Mouse (Mus musculus): Measurements from ENCODE around the gene Il34.

Il34 gene

DNA sequence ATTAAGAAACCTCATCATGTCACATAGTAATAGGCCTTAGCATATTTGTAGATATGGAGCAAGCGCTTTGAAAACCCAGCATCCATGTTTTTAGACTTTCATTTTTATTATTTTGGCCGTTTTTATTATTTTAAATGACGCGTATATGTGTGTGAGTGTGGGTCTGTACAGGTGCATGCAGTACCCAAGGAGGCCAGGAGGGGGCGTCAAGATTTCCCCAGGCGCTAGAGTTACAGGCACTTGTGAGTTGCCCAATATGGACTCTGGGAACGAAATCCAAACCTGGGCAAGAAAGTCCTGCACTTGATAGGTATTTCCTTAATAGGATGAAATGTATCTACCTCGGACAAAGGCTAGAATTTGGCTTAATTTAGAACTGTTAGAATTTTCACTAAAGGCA is 30.4 kb downstream of the Il34 start:
- peak; percentile 16 for DNase-seq

GRCm38 (mm10) chr8:110774725-110775124 is 31.0 kb downstream of the Il34 start:
- DNase-seq, result no peak

DNA sequence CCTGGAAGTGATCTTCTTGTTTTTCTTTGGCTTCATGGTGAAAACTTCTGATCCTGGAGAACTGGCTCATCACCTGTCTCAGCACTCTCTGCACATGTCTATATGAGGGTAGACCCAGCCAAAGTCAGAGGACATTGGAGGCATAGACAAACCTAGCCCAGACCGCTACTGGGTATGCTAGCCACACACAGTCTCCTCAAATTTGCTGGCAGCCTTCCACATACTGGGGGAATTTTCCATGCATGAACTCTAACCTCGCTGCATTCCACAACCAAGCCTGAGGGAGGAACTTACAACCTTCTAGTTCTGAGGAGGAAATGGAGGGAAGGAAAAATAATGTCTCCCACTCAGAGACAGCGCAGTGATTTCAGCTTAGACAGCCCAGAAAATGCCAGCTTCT is 31.7 kb downstream of the Il34 start:
- no peak for DNase-seq

GRCm38 (mm10) chr8:110772452-110772851 is 33.3 kb downstream of the Il34 start:
- no peak for DNase-seq

DNA sequence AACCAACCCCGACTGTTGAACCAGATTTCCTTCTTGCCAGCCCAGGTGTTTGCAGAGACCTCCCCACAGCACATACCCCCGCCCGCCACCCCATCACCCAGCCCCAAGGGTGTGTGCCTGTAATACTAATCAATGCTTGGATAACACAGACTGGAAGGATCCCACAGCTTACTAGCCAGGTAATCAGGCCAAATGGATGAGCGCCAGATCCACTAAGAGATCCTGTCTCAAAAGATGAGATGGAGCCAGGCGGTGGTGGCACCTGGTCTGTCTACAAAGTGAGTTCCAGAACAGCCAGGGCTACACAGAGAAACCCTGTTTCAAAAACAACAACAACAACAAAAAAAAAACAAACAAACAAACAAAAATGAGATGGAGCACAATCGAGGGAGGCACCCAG is 38.5 kb downstream of the Il34 start:
- no peak for DNase-seq

DNA sequence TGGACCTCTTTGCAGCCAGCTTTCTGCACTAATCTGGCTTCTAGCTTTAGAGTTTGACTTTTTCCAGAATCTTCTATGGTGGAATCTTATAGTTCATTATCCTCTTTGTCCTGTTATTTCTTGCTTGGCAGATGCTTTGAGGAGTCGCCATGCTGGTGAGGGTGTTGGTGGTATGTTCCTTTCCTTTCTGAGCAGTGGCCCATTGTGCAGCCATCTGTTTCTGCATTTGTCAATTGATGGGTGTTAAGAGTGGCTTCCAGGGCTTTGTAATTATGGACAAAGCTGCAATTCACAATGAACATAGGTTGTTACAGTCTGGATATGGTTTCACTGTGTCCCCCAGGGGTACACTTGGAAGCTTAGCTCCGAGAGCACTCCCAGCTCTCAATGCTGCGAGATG is 41.1 kb downstream of the Il34 start:
- DNase-seq, result no peak

- DNase-seq, result no peak
Observed at GRCm38 (mm10) chr8:110761988-110762387, 43.7 kb downstream of the Il34 start.

GRCm38 (mm10) chr8:110761185-110761584 is 44.5 kb downstream of the Il34 start:
- DNase-seq, result no peak

DNA sequence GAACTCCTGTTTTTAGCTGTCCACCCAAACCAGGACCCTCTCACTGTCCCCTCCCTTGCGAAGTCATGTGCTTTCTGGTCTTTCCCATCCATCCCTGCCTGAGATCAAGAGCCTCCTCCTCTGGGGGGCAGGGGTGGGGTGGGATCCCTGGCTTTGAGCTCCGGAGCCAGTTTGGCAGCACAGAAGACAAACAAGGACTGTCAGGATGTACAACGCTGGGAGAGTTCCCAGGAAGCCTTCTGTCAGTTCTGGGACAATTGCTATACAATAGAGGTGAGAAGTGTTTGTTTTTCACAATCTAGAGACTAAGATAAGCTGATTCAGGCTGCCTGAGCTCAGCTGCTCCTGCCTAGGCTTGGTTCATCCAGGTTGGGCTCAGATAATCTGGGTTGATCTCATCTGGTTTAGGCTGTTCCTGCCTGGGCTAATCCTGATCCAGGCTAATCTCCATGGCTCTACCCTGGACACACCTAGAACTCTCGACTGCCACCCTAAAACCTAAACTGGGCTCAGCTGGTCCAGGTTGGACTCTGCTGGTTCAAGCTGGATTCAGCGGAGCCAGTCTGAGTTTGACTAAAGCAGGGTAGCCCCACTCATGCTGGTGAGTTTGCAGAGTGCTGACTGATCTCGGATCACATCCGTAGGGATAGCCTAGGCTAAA is 45.3 kb downstream of the Il34 start:
- DNase-seq, result no peak

- DNase-seq, result no peak
Observed at GRCm38 (mm10) chr8:110756196-110756595, 49.5 kb downstream of the Il34 start.

GRCm38 (mm10) chr8:110755511-110756170 is 50.1 kb downstream of the Il34 start:
- DNase-seq, result no peak

DNA sequence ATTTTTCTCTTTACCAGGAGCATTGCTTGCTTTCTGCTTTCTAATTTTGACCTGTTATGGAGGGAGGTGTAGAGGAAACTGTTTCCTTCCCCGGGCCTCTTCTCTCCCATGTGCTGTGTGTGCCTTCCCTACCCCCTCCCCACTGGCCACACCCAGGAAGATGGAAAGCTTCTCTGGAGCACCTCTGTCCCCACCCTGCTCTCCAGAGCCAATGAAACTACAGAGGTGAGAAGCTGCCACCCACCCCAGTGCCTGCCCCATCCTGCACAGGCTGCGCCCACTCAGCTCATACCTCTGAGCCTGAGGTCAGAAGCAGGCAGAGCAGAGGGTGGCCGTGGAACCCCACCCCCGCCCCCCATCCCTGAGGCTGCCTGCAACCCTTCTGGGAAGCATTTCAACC is 51.0 kb downstream of the Il34 start:
- no peak for DNase-seq

DNA sequence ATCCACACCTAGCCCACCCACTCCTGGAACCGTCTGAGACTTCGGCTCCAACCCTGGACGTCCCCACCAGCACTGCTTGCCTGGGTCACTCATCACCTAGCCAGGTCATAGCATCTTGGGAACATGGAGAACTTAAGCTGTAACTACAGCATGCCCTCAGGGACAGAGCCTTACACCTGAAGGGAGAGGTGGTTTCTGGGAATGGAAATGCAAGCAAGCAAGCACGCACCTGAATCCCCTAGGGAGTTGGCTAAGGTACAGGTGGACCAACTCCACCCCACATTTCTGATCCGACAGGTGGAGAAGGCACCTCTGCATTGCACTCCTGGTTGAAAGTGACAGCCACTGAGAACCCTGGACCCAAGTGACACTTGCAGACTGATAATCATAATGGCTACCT is 54.2 kb downstream of the Il34 start:
- no peak for DNase-seq

DNA sequence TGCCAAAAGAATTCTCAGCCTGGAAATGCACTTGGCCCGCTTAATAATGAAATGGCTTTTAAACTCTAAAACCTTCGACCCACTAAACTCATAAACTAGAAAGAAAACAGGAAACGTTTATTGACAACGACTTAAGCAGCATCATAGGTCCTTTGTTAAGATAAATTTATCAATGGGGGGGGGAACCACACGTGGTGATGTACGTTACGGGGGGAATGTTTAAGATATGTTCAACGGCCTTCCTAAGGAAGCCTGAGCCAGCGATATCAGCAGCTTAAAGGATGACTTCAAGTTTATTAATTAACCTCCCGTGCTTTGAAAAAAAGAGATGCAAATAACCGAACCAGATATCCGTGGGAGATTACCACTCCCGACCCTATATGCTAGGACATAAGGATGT is 55.5 kb downstream of the Il34 start:
- DNase-seq, result no peak

- peak; percentile 57 for DNase-seq
Observed at GRCm38 (mm10) chr8:110749500-110750170, 56.1 kb downstream of the Il34 start.

DNA sequence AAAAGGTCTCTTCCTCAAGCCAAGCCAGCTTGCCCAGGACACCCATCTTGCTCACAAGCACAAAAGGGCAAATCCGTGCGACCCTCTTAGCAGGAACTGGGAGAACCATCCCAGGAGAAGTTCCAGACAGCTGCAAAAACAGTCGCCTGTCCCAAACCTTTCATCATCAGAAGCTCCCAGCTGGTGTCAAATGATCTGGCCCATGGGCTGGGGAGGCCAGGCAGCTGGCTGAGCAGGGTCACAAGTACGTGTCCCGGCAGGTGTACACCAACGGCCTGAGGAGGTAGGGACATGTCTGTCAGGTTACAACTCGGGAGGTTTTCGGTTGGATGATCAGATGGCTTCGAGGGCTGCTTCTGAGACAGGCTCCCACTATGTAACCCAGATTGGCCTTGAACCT is 59.1 kb downstream of the Il34 start:
- no peak for DNase-seq

- no peak for DNase-seq
Observed at GRCm38 (mm10) chr8:110745162-110745561, 60.6 kb downstream of the Il34 start.

GRCm38 (mm10) chr8:110742452-110742818 is 63.3 kb downstream of the Il34 start:
- DNase-seq, result no peak

DNA sequence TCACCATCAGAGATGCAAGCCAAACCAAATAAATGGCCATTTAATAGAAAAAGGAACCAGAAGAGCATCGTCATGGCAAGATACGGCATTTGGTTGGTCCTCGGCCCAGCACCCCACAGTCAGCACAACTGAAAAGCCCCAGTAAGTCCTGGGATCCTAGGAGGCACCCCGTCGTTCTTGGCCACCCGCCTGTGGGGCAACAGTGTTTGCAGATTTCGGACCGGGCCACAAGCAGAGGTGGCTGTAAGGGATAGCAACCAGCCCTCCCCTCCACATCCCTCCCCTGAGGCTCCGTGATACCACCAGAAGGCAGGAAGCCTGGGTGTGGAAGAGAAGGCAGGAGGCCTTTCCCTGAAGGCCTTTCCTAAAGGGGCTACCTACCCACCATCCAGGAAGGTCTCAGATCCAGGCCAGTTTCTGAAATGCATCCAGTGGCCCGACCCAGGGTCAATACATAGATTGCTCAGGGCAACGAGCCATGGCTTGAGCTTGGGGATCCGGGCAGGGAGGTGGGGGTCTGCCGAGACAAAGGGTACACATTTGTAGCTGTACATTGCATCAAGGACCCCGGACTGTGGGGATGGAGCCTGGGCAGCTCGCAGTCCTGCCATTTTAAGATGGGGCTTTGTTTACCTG is 63.8 kb downstream of the Il34 start:
- DNase-seq, result no peak

GRCm38 (mm10) chr8:110740629-110741175 is 65.0 kb downstream of the Il34 start:
- no peak for DNase-seq

DNA sequence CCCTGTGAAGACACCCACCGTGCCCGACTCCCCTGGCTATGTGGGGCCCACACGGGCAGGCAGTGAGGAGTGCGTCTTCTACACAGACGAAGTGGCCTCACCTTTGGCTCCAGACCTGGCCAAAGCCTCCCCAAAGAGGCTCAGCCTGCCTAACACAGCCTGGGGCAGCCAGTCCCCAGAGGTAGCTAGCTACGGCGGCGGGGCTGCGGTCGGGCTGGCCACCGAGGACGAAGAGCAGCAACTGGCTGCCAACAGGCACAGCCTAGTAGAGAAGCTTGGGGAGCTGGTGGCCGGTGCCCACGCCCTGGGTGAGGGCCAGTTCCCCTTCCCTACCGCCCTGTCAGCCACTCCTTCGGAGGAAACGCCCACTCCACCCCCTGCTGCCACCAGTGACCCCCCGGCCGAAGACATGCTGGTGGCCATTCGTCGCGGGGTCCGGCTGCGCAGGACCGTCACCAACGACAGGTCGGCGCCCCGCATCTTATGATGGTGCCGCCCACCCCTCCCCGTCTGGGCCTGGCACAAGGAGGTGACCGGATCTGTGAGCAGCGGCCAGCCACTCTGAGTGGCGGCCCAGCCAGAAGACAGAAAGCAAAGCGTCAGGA is 67.0 kb downstream of the Il34 start:
- no peak for DNase-seq

- no peak for DNase-seq
Observed at GRCm38 (mm10) chr8:110733036-110733435, 72.7 kb downstream of the Il34 start.

- no peak for DNase-seq
Observed at GRCm38 (mm10) chr8:110731346-110731859, 74.3 kb downstream of the Il34 start.

All from thymus, postnatal 14 days (tissue).